Mouse (Mus musculus) midbrain, embryonic 16.5 days (tissue): ENCODE data around the gene Crygs. TPM values are rescaled to one million over a fixed set of nuclear protein-coding genes. Genes with fewer than 3 reads are reported as not detected.

Source experiments
- ATAC-seq: fragments of 200-750 bp; cut with Nextera tagmentation; 2 replicates; pipeline ENCODE4 v1.8.0; 2017; ENCODE audit warnings: moderate TSS enrichment
- H3K27ac ChIP-seq: fragments of 300-500 bp; sonication (generic); 2 replicates; pipeline ENCODE4 v1.5.1; 2014; ENCODE audit warnings: mild to moderate bottlenecking, low read length, mixed read lengths
- H3K27me3 ChIP-seq: fragments of 300-500 bp; sonication (generic); 2 replicates; pipeline ENCODE4 v1.6.1; 2014; ENCODE audit warnings: low read depth, low read length, mixed read lengths; ENCODE audit not compliant: control insufficient read depth, insufficient read depth
- H3K36me3 ChIP-seq: fragments of 300-500 bp; sonication (generic); 2 replicates; pipeline ENCODE4 v1.6.1; 2014; ENCODE audit warnings: mild to moderate bottlenecking, low read length, moderate library complexity, mixed read lengths; ENCODE audit not compliant: control insufficient read depth, insufficient read depth
- H3K4me1 ChIP-seq: fragments of 300-500 bp; sonication (generic); 2 replicates; pipeline ENCODE4 v1.6.1; 2014; ENCODE audit warnings: mild to moderate bottlenecking, low read length, mixed read lengths; ENCODE audit not compliant: control insufficient read depth, insufficient read depth
- H3K4me2 ChIP-seq: fragments of 300-500 bp; sonication (generic); 2 replicates; pipeline ENCODE4 v1.6.1; 2014; ENCODE audit warnings: mild to moderate bottlenecking, low read length, mixed read lengths
- H3K4me3 ChIP-seq: fragments of 300-500 bp; sonication (generic); 2 replicates; pipeline ENCODE4 v1.5.1; 2014; ENCODE audit warnings: low read depth, mild to moderate bottlenecking, low read length, moderate library complexity, mixed read lengths
- H3K9ac ChIP-seq: fragments of 300-500 bp; sonication (generic); 2 replicates; pipeline ENCODE4 v1.6.1; 2014; ENCODE audit warnings: low read depth, low read length, mixed read lengths
- H3K9me3 ChIP-seq: fragments of 300-500 bp; sonication (generic); replicated peaks from 2 replicates; pipeline ENCODE4 v1.6.1; 2014; ENCODE audit warnings: mild to moderate bottlenecking, low read length, mixed read lengths; ENCODE audit not compliant: control insufficient read depth, poor library complexity, severe bottlenecking
- WGBS: fragments of 180-500 bp; shearing (Covaris S2); extraction: QIAGEN DNeasy Blood & Tissue Kit; methylation state at CpG from one replicate; pipeline ENCODE4 v1.1.7; 2014; 5-methylcytosine and 5-hydroxymethylcytosine counted together
- polyA plus RNA-seq: library from polyadenylated mRNA; unstranded; fragments of >200 nt; fragmentation: Nextera tagmentation; extraction: Ambion mirVana; gene quantifications from 2 replicates; pipeline ENCODE4 v1.2.1, GENCODE M21; 2015

The Crygs gene
- polyA plus RNA-seq, 1 experiment from 2014 or later, result not detected

DNA sequence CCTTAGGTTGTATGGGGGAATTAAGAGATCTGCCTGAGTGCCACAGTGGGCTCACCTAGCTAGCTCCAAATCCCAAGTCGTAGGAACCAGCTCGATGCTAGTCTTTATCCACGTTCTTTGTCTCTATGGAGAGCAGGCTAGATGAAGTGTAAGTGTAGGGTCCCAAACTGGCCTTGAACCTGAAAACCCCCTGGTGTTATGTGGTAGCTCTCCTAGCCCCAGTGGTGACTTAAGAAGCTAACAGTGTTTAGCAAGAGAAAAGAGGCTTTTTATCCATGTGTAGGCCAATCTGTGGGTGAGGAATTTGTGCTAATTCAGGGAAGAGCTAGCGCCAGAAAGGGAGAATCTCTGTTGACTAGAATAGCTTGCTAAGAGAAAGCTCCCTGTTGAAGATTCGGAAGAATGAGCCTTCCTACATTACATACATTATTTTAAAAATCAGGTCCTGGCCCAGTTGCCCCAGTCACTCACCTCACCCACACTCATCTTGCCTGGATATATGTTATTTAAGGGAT is 35.8 kb downstream of the Crygs start:
- H3K27ac ChIP-seq, result no peak overlapping the region
- ATAC-seq, result no peak
- H3K36me3 ChIP-seq, result no peaks in the 10 kb centered on the region
- 63% methylated on average over 5 of the region's 5 CpGs for WGBS
- H3K27me3 ChIP-seq, result no peaks in the 10 kb centered on the region
- H3K9me3 ChIP-seq, result no peaks in the 10 kb centered on the region
- H3K4me1 ChIP-seq, result no peaks in the 10 kb centered on the region
- no peak overlapping the region for H3K9ac ChIP-seq
- H3K4me3 ChIP-seq, result no peak overlapping the region
- no peak overlapping the region for H3K4me2 ChIP-seq

DNA sequence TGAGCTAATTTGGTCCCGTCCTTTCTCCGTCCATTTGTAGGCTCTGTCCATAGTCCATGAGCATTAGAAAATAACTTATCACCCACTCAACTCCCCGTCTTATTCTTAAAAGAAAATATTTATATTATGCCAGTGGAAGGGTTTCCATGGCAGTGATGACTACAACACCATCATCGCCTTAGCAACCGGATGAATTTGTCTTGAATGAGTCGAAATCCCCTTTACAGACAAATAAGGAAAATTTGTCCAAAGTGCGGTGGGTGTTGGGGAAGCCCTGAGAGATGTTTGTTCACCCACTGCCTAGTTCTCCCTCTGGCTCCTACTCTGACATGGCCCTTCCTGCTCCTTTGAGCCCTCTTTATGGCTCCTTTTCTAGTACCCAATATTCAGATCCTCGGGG is 42.7 kb downstream of the Crygs start:
- WGBS, result 85% methylated on average over 8 of the region's 8 CpGs
- H3K4me3 ChIP-seq, result no peak overlapping the region
- no peaks in the 10 kb centered on the region for H3K4me1 ChIP-seq
- no peaks in the 10 kb centered on the region for H3K36me3 ChIP-seq
- ATAC-seq, result no peak
- H3K9ac ChIP-seq, result no peak overlapping the region
- no peak overlapping the region for H3K4me2 ChIP-seq
- no peaks in the 10 kb centered on the region for H3K27me3 ChIP-seq
- H3K27ac ChIP-seq, result no peak overlapping the region
- H3K9me3 ChIP-seq, result no peaks in the 10 kb centered on the region

DNA sequence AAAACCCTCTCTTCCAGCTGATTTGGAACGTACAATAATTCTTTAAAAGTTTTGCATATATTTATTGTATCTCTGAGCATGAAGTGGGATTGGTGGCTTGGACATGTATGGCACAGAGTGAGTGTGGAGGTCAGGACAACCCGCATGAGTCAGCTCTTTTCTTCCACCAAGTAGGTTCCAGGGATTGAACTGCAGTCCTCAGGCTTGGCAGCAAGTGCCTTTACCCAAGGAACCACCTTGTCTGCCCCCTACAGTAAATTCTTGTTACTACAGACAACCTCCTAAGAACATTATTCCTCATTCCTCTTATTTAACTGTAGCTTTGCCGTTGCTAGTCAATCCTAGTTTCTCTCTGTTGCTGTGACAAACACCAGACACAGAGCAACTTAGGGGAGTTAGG is 44.0 kb downstream of the Crygs start:
- Histone ChIP-seq H3K27me3 (no peaks in the 10 kb centered on the region), H3K9ac (no peak overlapping the region), H3K27ac (no peak overlapping the region), H3K4me2 (no peak overlapping the region), H3K9me3 (no peaks in the 10 kb centered on the region), H3K4me1 (no peaks in the 10 kb centered on the region), H3K36me3 (no peaks in the 10 kb centered on the region), H3K4me3 (no peak overlapping the region)
- ATAC-seq, result no peak
- WGBS, result 89% methylated on average over 3 of the region's 3 CpGs

DNA sequence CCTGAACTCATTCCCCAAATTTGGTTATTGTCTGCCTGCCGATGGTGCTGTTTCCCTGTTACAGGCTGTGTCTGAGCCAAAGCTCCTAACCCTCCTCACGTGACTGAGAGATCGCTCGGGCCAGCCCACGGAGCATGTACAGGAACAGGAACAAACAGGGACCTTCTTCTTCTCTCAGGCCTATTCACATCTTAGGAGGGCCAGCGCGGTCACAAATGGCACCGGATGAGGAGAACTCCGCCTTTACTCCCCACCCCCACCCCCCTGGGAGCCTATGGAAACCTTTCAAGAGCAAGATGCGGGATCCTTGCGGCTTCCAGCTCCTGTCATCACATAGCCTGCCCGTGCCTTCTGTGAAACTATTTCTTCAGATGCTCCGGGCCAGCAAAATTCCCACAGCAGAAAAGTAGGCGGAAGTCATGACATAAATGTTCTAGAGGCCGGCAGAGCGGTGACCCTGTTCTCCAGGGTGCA is 44.6 kb downstream of the Crygs start:
- H3K27ac ChIP-seq, result no peak overlapping the region
- H3K9ac ChIP-seq, result no peak overlapping the region
- no peaks in the 10 kb centered on the region for H3K9me3 ChIP-seq
- no peaks in the 10 kb centered on the region for H3K27me3 ChIP-seq
- no peaks in the 10 kb centered on the region for H3K4me1 ChIP-seq
- no peak overlapping the region for H3K4me2 ChIP-seq
- no peak for ATAC-seq
- no peak overlapping the region for H3K4me3 ChIP-seq
- 77% methylated on average over 16 of the region's 16 CpGs for WGBS
- no peaks in the 10 kb centered on the region for H3K36me3 ChIP-seq

DNA sequence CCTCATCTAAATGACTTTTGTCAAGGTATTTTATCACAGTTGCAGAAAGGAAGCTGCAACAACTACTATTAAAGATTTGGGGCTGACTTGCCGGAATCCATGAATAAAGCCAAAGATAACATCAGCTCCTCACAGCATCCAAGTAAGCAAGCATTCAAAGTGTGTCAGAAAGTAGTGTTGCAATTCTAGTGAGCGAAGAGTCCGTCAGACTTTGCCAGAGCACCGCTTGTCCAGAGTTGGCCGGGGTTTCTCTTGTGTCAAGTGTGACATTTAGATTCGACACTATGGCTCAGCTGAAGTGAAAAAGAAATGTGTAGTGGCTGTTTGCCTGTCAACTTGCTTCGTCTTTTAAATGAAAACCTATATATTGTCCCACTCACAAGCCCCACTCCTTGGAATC is 45.8 kb downstream of the Crygs start:
- no peaks in the 10 kb centered on the region for H3K27me3 ChIP-seq
- no peak for ATAC-seq
- no peak overlapping the region for H3K9ac ChIP-seq
- no peaks in the 10 kb centered on the region for H3K36me3 ChIP-seq
- H3K27ac ChIP-seq, result no peak overlapping the region
- 93% methylated on average over 7 of the region's 7 CpGs for WGBS
- no peak overlapping the region for H3K4me3 ChIP-seq
- peaks cover 4% of the 10 kb centered on the region; the same call in 1 of the 2 replicates for H3K9me3 ChIP-seq
- no peak overlapping the region for H3K4me2 ChIP-seq
- no peaks in the 10 kb centered on the region for H3K4me1 ChIP-seq

Other genes starting within 250 kb of the Crygs start
- gene Dgkg, start 154.4 kb downstream of the Crygs start, polyA plus RNA-seq, result 2.5 and 4.6 TPM in 2 replicates
- 20.5 and 24.0 TPM in 2 replicates for gene Tbccd1, start 46.1 kb upstream of the Crygs start, polyA plus RNA-seq
- gene Dnajb11, start 46.3 kb upstream of the Crygs start, polyA plus RNA-seq, result 97.4 and 97.7 TPM in 2 replicates
- gene Ahsg, start 79.7 kb upstream of the Crygs start, polyA plus RNA-seq, result not detected in 2 replicates
- gene Fetub, start 106.8 kb upstream of the Crygs start, polyA plus RNA-seq, result not detected in 2 replicates
- gene Hrg, start 139.5 kb upstream of the Crygs start, polyA plus RNA-seq, result 0.24 TPM in 2 replicates
- not detected in 2 replicates for gene Kng2, start 217.9 kb upstream of the Crygs start, polyA plus RNA-seq
- not detected in 2 replicates for gene Kng1, start 246.3 kb upstream of the Crygs start, polyA plus RNA-seq